Mouse (Mus musculus) limb, embryonic 11.5 days (tissue): ENCODE data around the gene Slc25a42. TPM values are rescaled to one million over a fixed set of nuclear protein-coding genes. Genes with fewer than 3 reads are reported as not detected.
A peak's percentile ranks its signal among the peaks of the same experiment; 100 is the strongest.

ENCODE experiments used
- ATAC-seq: fragments of 200-750 bp; cut with Nextera tagmentation; 2 replicates; pipeline ENCODE4 v1.8.0; 2017; ENCODE audit warnings: low read depth; ENCODE audit not compliant: insufficient number of reproducible peaks, low FRiP score, low TSS enrichment
- DNase-seq: peaks from one replicate; pipeline ENCODE4 v3.0.0-alpha.2; 2015; ENCODE audit warnings: low spot score
- H3K27ac ChIP-seq: fragments of 300-500 bp; sonication (generic); replicated peaks from 2 replicates; pipeline ENCODE4 v1.5.1; 2014; ENCODE audit warnings: low read depth, mild to moderate bottlenecking, low read length
- H3K27me3 ChIP-seq: fragments of 300-500 bp; sonication (generic); 2 replicates; pipeline ENCODE4 v1.6.1; 2014; ENCODE audit warnings: mild to moderate bottlenecking, low read length, mixed read lengths; ENCODE audit not compliant: control insufficient read depth, insufficient read depth
- H3K36me3 ChIP-seq: fragments of 300-500 bp; sonication (generic); 2 replicates; pipeline ENCODE4 v1.6.1; 2014; ENCODE audit warnings: mild to moderate bottlenecking, low read length, moderate library complexity, mixed read lengths; ENCODE audit not compliant: control insufficient read depth, insufficient read depth
- H3K4me1 ChIP-seq: fragments of 300-500 bp; sonication (generic); 2 replicates; pipeline ENCODE4 v1.6.1; 2014; ENCODE audit warnings: low read length, mixed read lengths; ENCODE audit not compliant: control insufficient read depth, insufficient read depth
- H3K4me2 ChIP-seq: fragments of 300-500 bp; sonication (generic); 2 replicates; pipeline ENCODE4 v1.6.1; 2014; ENCODE audit warnings: low read depth, mild to moderate bottlenecking, moderate library complexity; ENCODE audit not compliant: severe bottlenecking
- H3K4me3 ChIP-seq: fragments of 300-500 bp; sonication (generic); 2 replicates; pipeline ENCODE4 v1.5.1; 2014; ENCODE audit warnings: low read depth, low read length
- H3K9ac ChIP-seq: fragments of 300-500 bp; sonication (generic); 2 replicates; pipeline ENCODE4 v1.6.1; 2014; ENCODE audit warnings: mild to moderate bottlenecking, low read length
- H3K9me3 ChIP-seq: fragments of 300-500 bp; sonication (generic); 2 replicates; pipeline ENCODE4 v1.6.1; 2016; ENCODE audit warnings: low read length; ENCODE audit not compliant: control insufficient read depth
- WGBS: fragments of 180-500 bp; shearing (Covaris S2); extraction: QIAGEN DNeasy Blood & Tissue Kit; methylation state at CpG from one replicate; pipeline ENCODE4 v1.1.7; 2014; 5-methylcytosine and 5-hydroxymethylcytosine counted together
- polyA plus RNA-seq: library from polyadenylated mRNA; unstranded; fragments of >200 nt; fragmentation: Nextera tagmentation; extraction: Ambion mirVana; gene quantifications from 2 replicates; pipeline ENCODE4 v1.2.1, GENCODE M21; 2014

Gene Slc25a42
- 2.1 and 2.4 TPM in 2 replicates for polyA plus RNA-seq

DNA sequence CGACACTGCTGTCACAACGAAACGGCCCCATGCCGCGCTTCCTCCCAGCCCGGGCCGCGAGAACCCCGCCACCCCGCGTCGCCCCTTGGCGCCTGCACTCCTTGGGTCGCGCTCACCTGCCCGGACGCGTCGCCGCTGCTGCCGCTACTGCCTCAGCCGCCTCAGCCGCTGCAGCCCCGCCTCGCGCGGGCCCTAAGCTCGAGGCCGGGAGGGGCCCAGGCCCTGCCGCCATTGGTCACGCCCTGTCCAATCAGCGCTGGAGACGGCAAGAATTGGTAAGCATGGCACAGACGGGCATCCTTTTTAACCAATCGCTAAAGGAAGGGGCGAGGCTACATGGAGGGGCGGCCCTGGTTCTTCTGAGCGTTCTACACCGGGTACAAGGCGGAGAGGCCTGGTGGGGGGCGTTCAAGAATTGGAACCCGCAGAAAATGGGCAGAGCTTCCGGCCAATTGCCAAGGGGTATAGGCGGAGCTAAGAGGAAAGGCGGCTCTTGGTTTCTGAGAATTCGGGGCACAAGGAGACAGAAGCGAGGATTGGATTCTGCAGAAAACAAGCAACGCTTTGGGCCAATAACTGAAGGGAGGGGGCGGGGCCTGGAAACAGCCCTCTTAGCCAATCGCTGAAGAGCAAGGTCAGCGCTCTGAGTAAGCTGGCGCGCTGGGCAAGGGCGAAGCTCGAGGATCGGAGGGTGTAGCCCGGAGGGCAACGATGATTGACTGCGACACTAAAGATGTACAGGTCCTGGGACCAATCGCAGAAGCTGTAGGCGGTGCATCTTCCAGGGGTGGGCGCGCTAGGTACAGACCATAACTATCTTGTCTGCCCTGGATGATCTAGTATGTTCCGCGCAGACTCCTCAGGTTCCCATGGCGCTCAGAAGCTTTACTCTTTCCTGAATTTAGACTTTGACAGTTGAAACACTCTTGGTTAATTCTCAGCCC, at the start of gene Slc25a42:
Gene Slc25a42, minus strand, starts transcription at position 194 of the 944 bp plus-strand sequence.
- Histone ChIP-seq H3K4me2 (peak within 1 kb of the TSS; percentile 99), H3K27ac (no peak within 1 kb of the TSS), H3K27me3 (no peaks in the 10 kb centered on the region), H3K9ac (peak within 1 kb of the TSS; percentile 57), H3K36me3 (no peaks in the 10 kb centered on the region), H3K4me3 (peak within 1 kb of the TSS; percentile 63), H3K9me3 (no peaks in the 10 kb centered on the region), H3K4me1 (0 out of 2 replicates have a peak, but pooled peaks cover 2% of the 10 kb centered on the region)
- peak; percentile 93 for DNase-seq
- WGBS = under 1% methylated on average over 63 of the region's 66 CpGs
- ATAC-seq = peak; percentile 99

DNA sequence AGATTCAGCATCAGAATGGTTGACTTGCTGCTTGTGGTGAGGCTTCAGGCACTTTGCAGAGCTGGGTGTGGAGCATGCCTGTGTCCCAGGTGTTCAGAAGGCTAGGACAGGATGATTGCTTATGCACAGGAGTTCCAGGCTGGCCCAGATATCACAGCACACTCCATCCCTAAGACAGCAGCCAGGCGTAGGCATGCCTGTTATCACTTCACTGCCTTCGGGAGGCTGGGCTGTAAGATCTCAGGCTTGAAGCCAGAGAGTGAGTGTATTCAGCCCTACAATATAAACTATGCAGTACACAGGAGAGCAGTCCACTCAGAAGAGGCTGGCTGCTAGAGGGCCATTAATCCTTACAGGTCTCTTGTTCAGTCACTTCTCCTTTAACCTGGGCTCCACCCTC, 46.9 kb upstream of the Slc25a42 start:
- ATAC-seq (no peak), DNase-seq (no peak)
- Histone ChIP-seq H3K4me2 (no peak overlapping the region), H3K27me3 (no peaks in the 10 kb centered on the region), H3K27ac (no peak overlapping the region), H3K9me3 (no peaks in the 10 kb centered on the region), H3K4me1 (no peaks in the 10 kb centered on the region), H3K4me3 (no peak overlapping the region), H3K9ac (no peak overlapping the region), H3K36me3 (peaks cover 70% of the 10 kb centered on the region)
- WGBS = 91% methylated on average over 2 of the region's 2 CpGs

DNA sequence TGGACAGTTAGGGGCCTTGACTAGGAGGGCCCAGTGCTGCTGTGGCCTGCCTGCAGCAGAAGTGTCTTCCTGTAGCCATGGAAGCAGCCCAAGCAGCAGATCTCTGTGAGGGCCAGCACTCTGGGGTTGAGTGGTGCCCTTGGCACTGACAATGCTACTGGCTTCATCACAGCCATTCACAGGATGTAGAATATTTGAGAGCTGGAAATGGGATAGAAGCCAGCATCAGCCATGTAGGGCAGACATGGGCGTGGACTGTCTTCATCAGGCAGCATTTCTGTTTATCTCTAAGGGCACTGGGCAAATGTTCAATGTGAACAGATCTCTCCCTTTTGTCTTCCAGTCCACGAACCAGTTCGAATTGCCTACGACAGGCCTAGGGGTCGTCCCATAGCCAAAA, 46.5 kb upstream of the Slc25a42 start:
- no peaks in the 10 kb centered on the region for H3K27me3 ChIP-seq
- H3K4me1 ChIP-seq = no peaks in the 10 kb centered on the region
- no peak overlapping the region for H3K27ac ChIP-seq
- WGBS = 93% methylated on average over 5 of the region's 5 CpGs
- no peak overlapping the region for H3K4me2 ChIP-seq
- no peak overlapping the region for H3K4me3 ChIP-seq
- ATAC-seq = no peak
- H3K36me3 ChIP-seq = peaks cover 68% of the 10 kb centered on the region
- no peaks in the 10 kb centered on the region for H3K9me3 ChIP-seq
- DNase-seq = no peak
- no peak overlapping the region for H3K9ac ChIP-seq

DNA sequence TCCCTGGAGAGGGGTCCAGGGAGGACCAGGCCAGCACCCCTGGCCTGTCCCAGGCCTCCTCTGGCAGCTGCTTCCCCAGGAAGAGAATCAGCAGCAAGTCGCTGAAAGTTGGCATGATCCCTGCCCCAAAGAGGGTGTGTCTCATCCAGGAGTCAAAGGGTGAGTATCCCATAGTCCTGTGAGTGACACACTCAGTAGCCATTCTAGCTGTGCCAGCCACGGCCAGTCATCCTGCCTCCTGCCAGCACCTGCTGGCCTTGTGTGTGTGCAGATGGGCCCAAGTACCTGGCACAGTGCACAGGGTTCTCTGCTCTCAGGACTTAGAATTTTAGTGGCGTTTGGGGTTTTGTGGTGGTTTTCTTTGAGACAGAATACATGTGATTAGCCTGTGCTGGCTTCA, 45.4 kb upstream of the Slc25a42 start:
- no peak overlapping the region for H3K9ac ChIP-seq
- DNase-seq (no peak), ATAC-seq (no peak)
- WGBS = 87% methylated on average over 3 of the region's 3 CpGs
- H3K4me1 ChIP-seq = no peaks in the 10 kb centered on the region
- H3K27ac ChIP-seq = no peak overlapping the region
- H3K36me3 ChIP-seq = peaks cover 63% of the 10 kb centered on the region
- no peaks in the 10 kb centered on the region for H3K27me3 ChIP-seq
- no peaks in the 10 kb centered on the region for H3K9me3 ChIP-seq
- H3K4me2 ChIP-seq = no peak overlapping the region
- no peak overlapping the region for H3K4me3 ChIP-seq

DNA sequence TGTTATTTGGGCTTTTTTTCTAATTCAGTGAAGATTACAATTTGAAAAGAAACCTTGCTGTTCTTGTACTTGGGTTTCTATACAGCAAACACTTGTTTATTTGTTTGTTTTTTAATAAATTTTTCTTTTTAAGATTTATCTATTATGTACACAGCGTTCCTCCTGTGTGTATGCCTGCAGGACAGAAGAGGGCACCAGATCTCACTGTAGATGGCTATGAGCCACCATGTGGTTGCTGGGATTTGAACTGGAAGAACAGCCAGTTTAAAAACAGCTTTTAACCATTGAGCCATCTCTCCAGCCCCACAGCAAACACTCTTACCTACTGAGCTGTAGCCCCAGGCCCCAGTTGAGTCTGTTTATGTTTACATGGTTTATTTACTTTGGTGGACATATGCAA, 42.5 kb upstream of the Slc25a42 start:
- H3K9ac ChIP-seq = no peak overlapping the region
- peaks cover 63% of the 10 kb centered on the region for H3K36me3 ChIP-seq
- H3K27ac ChIP-seq = no peak overlapping the region
- no peak for ATAC-seq
- H3K9me3 ChIP-seq = no peaks in the 10 kb centered on the region
- no peak overlapping the region for H3K4me3 ChIP-seq
- no peak for DNase-seq
- no peak overlapping the region for H3K4me2 ChIP-seq
- H3K27me3 ChIP-seq = no peaks in the 10 kb centered on the region
- 72% methylated on average over 1 of the region's 1 CpGs for WGBS
- H3K4me1 ChIP-seq = no peaks in the 10 kb centered on the region

DNA sequence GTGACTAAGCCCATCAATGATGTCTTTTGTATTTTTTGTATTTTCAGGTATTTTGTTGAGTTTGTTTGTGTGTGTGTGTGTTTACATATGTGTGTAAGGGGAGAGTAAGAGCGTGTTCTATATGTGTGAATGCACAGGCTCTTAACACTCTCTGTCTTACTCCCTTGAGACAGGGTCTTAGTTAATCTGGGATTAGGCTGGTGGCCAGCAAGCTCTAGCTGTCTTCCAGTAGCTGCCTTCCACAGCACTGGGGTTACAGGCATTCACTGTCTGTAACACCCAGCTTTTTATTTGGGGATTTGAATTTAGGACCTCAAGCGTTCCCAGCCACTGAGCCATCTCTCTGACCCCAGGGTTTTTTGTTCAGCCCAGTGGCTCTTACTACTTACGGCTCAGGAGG, 35.7 kb upstream of the Slc25a42 start:
- DNase-seq = no peak
- Histone ChIP-seq H3K4me2 (no peak overlapping the region), H3K9me3 (no peaks in the 10 kb centered on the region), H3K27me3 (no peaks in the 10 kb centered on the region), H3K36me3 (peaks cover 45% of the 10 kb centered on the region), H3K27ac (no peak overlapping the region), H3K4me1 (no peaks in the 10 kb centered on the region), H3K4me3 (no peak overlapping the region), H3K9ac (no peak overlapping the region)
- 96% methylated on average over 3 of the region's 3 CpGs for WGBS
- no peak for ATAC-seq

DNA sequence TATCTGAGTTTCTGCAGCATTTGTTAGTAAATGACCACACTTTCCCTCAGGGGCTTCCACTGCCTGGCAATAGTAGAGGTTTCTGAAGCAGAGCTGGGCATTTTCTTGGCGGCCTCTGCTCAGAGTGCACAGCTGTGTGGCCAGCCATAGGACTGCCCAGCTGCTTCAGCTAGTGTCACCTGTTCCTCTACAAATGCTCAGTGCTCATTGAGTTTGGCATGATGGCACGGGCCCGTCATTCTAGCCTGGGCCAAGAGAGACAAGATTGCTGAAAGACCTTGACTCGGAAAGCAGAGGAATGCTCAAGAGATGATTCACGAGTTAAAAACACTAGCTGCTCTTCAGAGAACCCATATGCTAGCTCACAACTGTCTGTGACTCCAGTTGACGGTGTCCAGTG, 34.5 kb upstream of the Slc25a42 start:
- no peaks in the 10 kb centered on the region for H3K9me3 ChIP-seq
- no peak overlapping the region for H3K4me3 ChIP-seq
- no peaks in the 10 kb centered on the region for H3K27me3 ChIP-seq
- ATAC-seq (no peak), DNase-seq (no peak)
- 95% methylated on average over 6 of the region's 6 CpGs for WGBS
- no peak overlapping the region for H3K27ac ChIP-seq
- no peak overlapping the region for H3K9ac ChIP-seq
- H3K36me3 ChIP-seq = peaks cover 46% of the 10 kb centered on the region
- H3K4me2 ChIP-seq = no peak overlapping the region
- H3K4me1 ChIP-seq = no peaks in the 10 kb centered on the region

DNA sequence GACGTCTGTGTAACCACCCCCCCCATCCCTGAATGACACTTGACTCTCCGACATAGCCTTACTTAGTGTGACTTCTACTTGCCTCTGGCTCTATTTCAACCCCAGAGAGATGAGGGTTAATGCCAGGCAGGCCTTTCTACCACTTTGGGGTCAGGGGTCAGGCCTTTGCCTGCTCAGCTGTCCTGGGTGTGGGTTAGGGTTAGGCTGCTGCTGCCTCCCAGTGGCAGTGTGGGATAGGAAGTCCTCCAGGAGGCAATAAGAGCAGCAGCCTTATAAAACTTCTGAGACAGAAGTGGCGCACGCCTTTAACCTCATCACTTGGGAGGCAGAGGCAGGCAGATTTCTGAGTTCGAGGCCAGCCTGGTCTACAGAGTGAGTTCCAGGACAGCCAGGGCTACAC, 28.5 kb upstream of the Slc25a42 start:
- H3K9me3 ChIP-seq = no peaks in the 10 kb centered on the region
- no peaks in the 10 kb centered on the region for H3K27me3 ChIP-seq
- H3K27ac ChIP-seq = no peak overlapping the region
- 84% methylated on average over 5 of the region's 5 CpGs for WGBS
- no peak overlapping the region for H3K4me2 ChIP-seq
- ATAC-seq (no peak), DNase-seq (no peak)
- H3K4me3 ChIP-seq = no peak overlapping the region
- H3K36me3 ChIP-seq = peaks cover 25% of the 10 kb centered on the region
- no peaks in the 10 kb centered on the region for H3K4me1 ChIP-seq
- H3K9ac ChIP-seq = no peak overlapping the region
